Mouse (Mus musculus): ENCODE measurements at regions not wholly inside any gene's neighbourhood (a gene's known extent, or its start where the extent isn't known, plus 50 kb on each side); places are given as distances from the start of the nearest gene placed in this dataset.

DNA sequence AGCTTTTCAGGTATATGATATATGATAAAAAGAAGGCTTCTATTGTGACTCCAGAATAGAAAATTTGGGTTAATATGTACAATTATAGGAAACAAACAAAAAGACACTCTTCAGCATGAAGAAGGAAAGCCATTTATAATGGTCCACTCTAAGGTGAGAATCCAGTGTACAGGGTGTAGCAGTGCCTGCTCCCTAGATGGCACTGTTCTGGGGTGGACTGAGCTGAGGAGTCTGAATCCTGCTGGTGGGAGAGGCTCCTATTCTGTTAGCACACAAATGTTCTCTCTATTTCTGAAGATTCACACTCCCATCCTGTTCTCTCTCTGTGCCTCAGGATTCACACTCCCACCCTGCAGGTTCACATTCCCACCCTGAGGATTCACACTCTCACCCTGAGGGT is 81.5 kb downstream of the Aldh8a1 start:
- 0 out of 2 replicates have a peak, but pooled peaks have one; percentile 21 for TF ChIP-seq CTCF (IDR thresholded peaks at IDR 0.05; ENCODE audit: insufficient read depth, low read length)
- no peak for TF ChIP-seq POLR2A (IDR thresholded peaks at IDR 0.05; ENCODE audit: borderline replicate concordance, extremely low read depth, low read depth, low read length)
- Histone ChIP-seq H3K4me1 (ENCODE audit: control insufficient read depth, insufficient read depth, low read length) (no peaks in the 10 kb centered on the region), H3K4me3 (replicated peaks; ENCODE audit: extremely low read depth, low read depth, low read length) (no peak overlapping the region)
- DNase-seq, result no peak

DNA sequence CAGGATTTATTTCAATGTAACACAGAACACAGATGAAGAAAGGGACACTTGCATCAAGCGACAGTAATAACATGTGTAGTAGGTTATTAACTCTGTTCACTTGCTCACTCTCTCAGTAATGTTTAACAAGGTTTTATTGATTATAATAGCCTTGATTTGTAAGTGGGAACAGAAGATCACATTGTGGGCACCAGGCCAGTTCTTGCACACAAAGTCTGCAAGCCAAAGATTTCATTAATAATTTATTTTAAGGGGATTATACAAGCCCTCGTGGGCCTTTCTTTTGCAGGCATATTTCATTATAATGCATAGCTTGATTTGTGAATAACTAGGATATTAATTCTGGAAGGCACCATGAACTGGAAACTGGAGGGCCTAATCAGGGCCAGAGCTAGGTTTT is 83.0 kb downstream of the Aldh8a1 start:
- WGBS, result 79% methylated on average over 2 of the region's 2 CpGs
- no peak for TF ChIP-seq CTCF (IDR thresholded peaks at IDR 0.05; ENCODE audit: insufficient read depth, low read length)
- TF ChIP-seq POLR2A (IDR thresholded peaks at IDR 0.05; ENCODE audit: borderline replicate concordance, extremely low read depth, low read depth, low read length), result no peak
- DNase-seq, result no peak
- peaks cover under 1% of the 10 kb centered on the region; the same call in 1 of the 2 replicates for H3K4me1 ChIP-seq (ENCODE audit: control insufficient read depth, insufficient read depth, low read length)
- H3K4me3 ChIP-seq (replicated peaks; ENCODE audit: extremely low read depth, low read depth, low read length), result no peak overlapping the region

DNA sequence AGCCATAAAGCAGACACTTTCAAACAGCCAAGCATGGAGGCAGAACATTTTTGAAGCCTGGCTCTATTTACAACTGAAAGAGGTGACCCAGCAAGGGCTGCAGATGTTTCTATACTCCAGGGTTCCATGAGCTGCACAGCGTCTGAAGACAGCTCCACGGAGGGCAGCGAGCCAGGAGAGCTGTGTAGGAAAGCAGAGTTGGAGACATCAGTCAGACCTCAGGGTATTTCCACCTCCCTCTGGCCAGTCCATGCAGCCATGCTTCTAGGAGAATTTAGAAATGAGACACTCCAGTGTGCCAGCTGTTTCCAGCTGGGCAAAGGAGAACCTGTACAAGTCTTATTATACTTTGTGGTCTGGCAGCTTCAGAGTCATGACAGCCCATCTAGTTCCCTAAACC is 85.8 kb downstream of the Aldh8a1 start:
- H3K4me1 ChIP-seq (ENCODE audit: control insufficient read depth, insufficient read depth, low read length), result peaks cover 6% of the 10 kb centered on the region
- DNase-seq, result no peak
- TF ChIP-seq CTCF (IDR thresholded peaks at IDR 0.05; ENCODE audit: insufficient read depth, low read length) (no peak), POLR2A (IDR thresholded peaks at IDR 0.05; ENCODE audit: borderline replicate concordance, extremely low read depth, low read depth, low read length) (no peak)
- no peak overlapping the region for H3K4me3 ChIP-seq (replicated peaks; ENCODE audit: extremely low read depth, low read depth, low read length)
- 66% methylated on average over 3 of the region's 3 CpGs for WGBS

DNA sequence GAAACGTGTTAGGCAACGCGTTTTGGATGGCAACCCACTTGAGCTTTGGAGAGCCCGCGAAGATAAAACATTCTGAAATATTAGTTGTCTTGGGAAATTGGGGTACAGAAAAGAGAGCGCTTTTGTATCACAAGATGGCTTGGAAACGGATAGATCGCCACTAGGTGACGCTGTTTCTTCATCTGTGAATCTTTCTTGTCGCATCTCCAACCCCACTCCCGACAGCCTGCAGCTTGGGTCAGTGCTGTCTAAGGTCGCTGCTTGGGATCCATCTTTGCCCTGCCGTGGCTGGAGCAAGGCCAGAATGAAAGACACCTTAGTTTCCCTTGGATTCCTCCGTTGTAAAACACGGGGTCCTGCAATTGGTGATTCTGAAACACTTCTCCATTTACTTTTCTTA is 88.3 kb downstream of the Aldh8a1 start:
- WGBS, result 1% methylated on average over 15 of the region's 15 CpGs
- peaks cover 6% of the 10 kb centered on the region for H3K4me1 ChIP-seq (ENCODE audit: control insufficient read depth, insufficient read depth, low read length)
- no peak overlapping the region for H3K4me3 ChIP-seq (replicated peaks; ENCODE audit: extremely low read depth, low read depth, low read length)
- peak; percentile 72 for DNase-seq
- TF ChIP-seq POLR2A (IDR thresholded peaks at IDR 0.05; ENCODE audit: borderline replicate concordance, extremely low read depth, low read depth, low read length) (no peak), CTCF (IDR thresholded peaks at IDR 0.05; ENCODE audit: insufficient read depth, low read length) (peak; percentile 80)

DNA sequence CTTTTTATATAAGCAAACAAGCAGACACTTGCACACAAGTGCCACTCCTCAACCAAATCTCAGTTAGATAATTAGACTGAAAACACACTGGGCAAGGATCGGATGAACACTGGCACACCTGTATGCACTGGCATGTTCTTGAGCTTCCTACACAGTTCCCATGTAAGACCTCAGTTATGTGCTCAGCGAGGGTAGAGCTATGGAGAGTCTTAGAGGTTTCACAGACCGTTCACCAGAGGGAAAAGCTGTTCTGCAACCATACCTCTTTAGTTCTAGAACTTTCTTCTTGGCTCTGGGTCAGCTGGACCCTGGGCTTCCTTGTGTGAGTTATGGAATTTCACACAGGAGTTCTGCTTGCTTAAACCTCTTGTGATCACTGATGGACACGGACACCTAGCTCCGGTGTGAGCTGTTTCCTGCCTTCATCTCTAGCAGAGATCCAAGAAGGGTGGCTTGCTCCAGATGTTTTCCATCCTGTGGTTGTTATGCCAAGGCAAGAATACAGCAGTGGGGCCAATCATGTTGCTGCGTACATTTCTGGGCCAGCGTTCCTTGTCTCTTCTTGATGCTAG is 88.8 kb downstream of the Aldh8a1 start:
- TF ChIP-seq POLR2A (IDR thresholded peaks at IDR 0.05; ENCODE audit: borderline replicate concordance, extremely low read depth, low read depth, low read length) (no peak), CTCF (IDR thresholded peaks at IDR 0.05; ENCODE audit: insufficient read depth, low read length) (no peak)
- no peak overlapping the region for H3K4me3 ChIP-seq (replicated peaks; ENCODE audit: extremely low read depth, low read depth, low read length)
- 52% methylated on average over 7 of the region's 7 CpGs for WGBS
- DNase-seq, result no peak
- peaks cover 6% of the 10 kb centered on the region for H3K4me1 ChIP-seq (ENCODE audit: control insufficient read depth, insufficient read depth, low read length)

DNA sequence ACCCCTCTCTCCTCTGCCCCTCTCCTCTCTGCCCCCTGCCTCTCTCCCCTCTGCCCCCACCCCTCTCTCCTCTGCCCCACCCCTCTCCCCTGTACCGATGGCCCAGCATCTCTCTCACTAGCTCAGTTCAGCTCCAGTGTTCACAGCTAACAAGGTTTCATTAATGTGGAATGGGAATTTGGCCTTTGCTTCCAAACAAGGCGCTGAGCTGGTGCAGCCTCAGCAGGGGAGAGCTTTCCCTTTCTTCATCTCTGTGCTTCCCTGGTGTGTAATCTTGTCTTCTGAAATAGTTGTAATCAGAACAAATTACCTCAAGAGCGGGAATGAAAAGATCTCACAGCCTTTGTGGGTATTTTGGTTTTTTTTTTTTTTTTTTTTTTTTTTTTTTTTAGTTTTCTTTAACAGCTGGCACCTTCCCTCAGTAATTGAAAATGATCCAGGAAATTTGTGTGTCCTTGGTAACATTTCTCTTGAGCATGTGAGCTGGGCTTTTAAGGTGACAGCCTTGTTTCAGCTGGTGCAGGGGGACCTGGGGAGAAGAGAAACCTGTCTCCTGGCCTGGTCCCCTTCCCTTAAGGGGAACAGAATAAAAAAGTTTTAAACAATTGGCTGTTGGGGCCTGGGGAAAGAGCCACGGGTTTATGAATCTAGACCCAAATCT is 90.5 kb downstream of the Aldh8a1 start:
- no peak overlapping the region for H3K4me3 ChIP-seq (replicated peaks; ENCODE audit: extremely low read depth, low read depth, low read length)
- TF ChIP-seq CTCF (IDR thresholded peaks at IDR 0.05; ENCODE audit: insufficient read depth, low read length), result no peak
- no peak for TF ChIP-seq POLR2A (IDR thresholded peaks at IDR 0.05; ENCODE audit: borderline replicate concordance, extremely low read depth, low read depth, low read length)
- DNase-seq, result no peak
- H3K4me1 ChIP-seq (ENCODE audit: control insufficient read depth, insufficient read depth, low read length), result peaks cover 6% of the 10 kb centered on the region
- 69% methylated on average over 4 of the region's 4 CpGs for WGBS

DNA sequence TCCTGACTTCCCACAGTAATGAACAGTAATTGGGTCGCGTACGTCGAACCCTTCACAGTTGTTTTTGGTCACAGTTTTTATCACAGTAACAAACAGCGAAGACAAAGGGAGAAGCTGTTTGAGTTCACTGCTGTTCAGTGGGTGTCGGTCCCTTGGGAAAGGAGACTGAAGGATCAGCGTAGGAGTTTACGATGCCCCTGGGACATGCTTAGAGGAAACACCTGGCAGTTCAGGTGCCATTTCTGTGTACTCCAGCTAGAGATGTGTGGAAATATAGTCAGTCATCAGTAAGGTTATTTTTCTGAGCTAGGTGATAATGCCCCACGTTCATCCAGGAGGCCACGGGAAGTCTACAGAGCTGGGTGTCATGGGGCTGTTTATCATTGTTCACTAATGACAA is 91.3 kb downstream of the Aldh8a1 start:
- no peak for TF ChIP-seq CTCF (IDR thresholded peaks at IDR 0.05; ENCODE audit: insufficient read depth, low read length)
- no peak for TF ChIP-seq POLR2A (IDR thresholded peaks at IDR 0.05; ENCODE audit: borderline replicate concordance, extremely low read depth, low read depth, low read length)
- WGBS, result 85% methylated on average over 10 of the region's 10 CpGs
- DNase-seq, result no peak
- Histone ChIP-seq H3K4me1 (ENCODE audit: control insufficient read depth, insufficient read depth, low read length) (peaks cover 6% of the 10 kb centered on the region), H3K4me3 (replicated peaks; ENCODE audit: extremely low read depth, low read depth, low read length) (no peak overlapping the region)

DNA sequence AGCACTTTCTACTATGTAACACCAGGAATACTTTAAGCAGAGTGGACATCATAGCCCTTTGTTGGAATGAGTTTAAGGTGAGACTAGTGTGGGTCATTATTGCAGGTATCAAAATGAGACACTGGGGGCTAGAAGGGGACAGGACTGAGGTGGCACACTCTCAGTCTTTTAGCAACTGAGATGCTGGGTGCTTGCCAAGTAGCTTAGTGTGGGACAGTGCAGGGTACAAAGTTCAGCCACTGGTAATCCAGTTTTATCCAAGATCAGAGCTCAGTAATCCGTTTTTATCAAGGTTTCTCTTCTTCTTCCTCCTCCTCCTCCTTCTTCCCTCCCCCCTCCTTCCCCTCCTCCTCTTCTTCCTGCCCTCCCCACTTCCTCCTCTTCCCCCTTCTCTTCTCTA is 92.9 kb downstream of the Aldh8a1 start:
- DNase-seq, result no peak
- Histone ChIP-seq H3K4me3 (replicated peaks; ENCODE audit: extremely low read depth, low read depth, low read length) (no peak overlapping the region), H3K4me1 (ENCODE audit: control insufficient read depth, insufficient read depth, low read length) (peaks cover 6% of the 10 kb centered on the region)
- 29% methylated on average over 1 of the region's 1 CpGs for WGBS
- TF ChIP-seq POLR2A (IDR thresholded peaks at IDR 0.05; ENCODE audit: borderline replicate concordance, extremely low read depth, low read depth, low read length) (no peak), CTCF (IDR thresholded peaks at IDR 0.05; ENCODE audit: insufficient read depth, low read length) (no peak)

DNA sequence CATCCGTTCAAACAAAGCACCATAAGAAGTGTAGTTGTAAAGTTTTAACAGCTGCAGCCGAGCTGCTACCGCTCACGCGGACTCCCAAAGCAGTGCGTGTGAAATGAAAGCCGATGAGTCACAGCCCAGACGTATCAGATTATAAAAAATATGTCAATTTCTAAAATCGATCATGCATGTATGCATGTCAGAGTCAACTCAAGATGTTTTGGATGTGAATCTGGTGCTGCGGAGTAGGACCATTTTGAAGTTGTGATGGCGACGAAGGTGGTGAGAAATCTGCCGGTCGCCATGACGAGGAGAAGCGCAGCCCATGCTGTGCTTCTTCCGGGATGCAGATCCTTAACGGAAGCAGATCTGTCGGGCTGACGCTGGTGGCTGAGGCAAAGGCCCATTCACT is 93.5 kb downstream of the Aldh8a1 start:
- H3K4me1 ChIP-seq (ENCODE audit: control insufficient read depth, insufficient read depth, low read length), result peaks cover 3% of the 10 kb centered on the region; the same call in 1 of the 2 replicates
- no peak for DNase-seq
- H3K4me3 ChIP-seq (replicated peaks; ENCODE audit: extremely low read depth, low read depth, low read length), result no peak overlapping the region
- TF ChIP-seq POLR2A (IDR thresholded peaks at IDR 0.05; ENCODE audit: borderline replicate concordance, extremely low read depth, low read depth, low read length) (no peak), CTCF (IDR thresholded peaks at IDR 0.05; ENCODE audit: insufficient read depth, low read length) (no peak)
- WGBS, result 87% methylated on average over 20 of the region's 20 CpGs

DNA sequence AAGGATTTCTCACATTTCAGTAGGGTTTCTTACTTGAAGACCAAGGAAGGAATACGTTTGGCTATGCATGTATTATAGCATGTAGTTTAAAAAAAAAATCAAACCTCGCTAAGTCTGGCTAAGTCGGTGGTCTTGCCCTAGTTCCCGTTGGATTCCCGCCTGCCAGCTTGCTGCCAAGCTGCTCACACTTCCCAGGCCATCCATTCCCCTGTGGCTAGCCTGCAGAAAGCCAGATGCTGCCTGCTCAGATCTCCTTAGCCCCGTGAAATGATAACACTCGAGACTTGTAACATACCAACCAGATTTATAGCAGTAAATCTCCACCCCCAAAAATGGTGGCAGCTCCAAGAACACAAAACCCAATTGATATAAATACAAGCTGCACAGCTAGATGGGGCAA is 97.2 kb downstream of the Aldh8a1 start:
- H3K4me1 ChIP-seq (ENCODE audit: control insufficient read depth, insufficient read depth, low read length), result no peaks in the 10 kb centered on the region
- TF ChIP-seq CTCF (IDR thresholded peaks at IDR 0.05; ENCODE audit: insufficient read depth, low read length) (no peak), POLR2A (IDR thresholded peaks at IDR 0.05; ENCODE audit: borderline replicate concordance, extremely low read depth, low read depth, low read length) (no peak)
- DNase-seq, result no peak
- no peak overlapping the region for H3K4me3 ChIP-seq (replicated peaks; ENCODE audit: extremely low read depth, low read depth, low read length)
- WGBS, result 86% methylated on average over 7 of the region's 7 CpGs

Data from lung, adult 2 months (tissue).